Mouse (Mus musculus): ENCODE measurements at regions not wholly inside any gene's neighbourhood (a gene's known extent, or its start where the extent isn't known, plus 50 kb on each side); places are given as distances from the start of the nearest gene placed in this dataset.

DNA sequence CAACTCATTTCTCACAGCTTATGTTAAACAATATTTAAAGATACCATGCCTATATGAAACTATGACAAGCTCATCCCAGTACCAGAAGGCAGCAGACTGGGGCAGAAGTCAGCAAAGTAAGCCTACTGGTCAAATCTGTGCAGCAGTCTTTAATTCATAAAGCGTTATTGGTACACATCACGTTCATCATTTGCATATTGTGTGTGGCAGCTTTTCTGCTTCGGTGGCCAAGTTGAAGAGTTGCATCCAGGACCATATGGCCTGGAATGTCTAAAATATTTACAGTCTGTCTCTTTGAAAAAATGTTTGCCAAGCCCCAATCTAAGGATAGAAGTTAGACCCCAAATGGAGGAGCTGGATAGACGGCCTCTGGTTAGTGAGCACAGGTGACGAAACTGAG lies 97.2 kb downstream of the 4933415F23Rik start:
- H3K27ac ChIP-seq (ENCODE audit: control insufficient read depth, low read depth, low read length), result no peak overlapping the region
- H3K79me2 ChIP-seq (ENCODE audit: control insufficient read depth, insufficient read depth, low read length, poor library complexity), result no peaks in the 10 kb centered on the region
- H3K9ac ChIP-seq (ENCODE audit: control insufficient read depth, low read depth, low read length, poor library complexity, severe bottlenecking), result no peak overlapping the region
- no peaks in the 10 kb centered on the region for H3K36me3 ChIP-seq (ENCODE audit: control insufficient read depth in 1 of 2, insufficient read depth in 2 of 2, low read length in 2 of 2)
- TF ChIP-seq GATA1 (IDR thresholded peaks at IDR 0.05; ENCODE audit: low read depth, low read length) (no peak), ELF1 (IDR thresholded peaks at IDR 0.05; ENCODE audit: low read depth, low read length) (no peak), USF1 (IDR thresholded peaks at IDR 0.05; ENCODE audit: low read depth, low read length) (no peak), CHD2 (IDR thresholded peaks at IDR 0.05; ENCODE audit: low read length) (no peak)
- H3K4me3 ChIP-seq (ENCODE audit: control insufficient read depth in 1 of 2, insufficient read depth in 1 of 2, low read depth in 2 of 2, low read length in 2 of 2), result no peak overlapping the region
- H3K9me3 ChIP-seq (replicated peaks; ENCODE audit: insufficient read depth, low read length), result no peaks in the 10 kb centered on the region
- H3K27me3 ChIP-seq (ENCODE audit: control insufficient read depth in 1 of 2, insufficient read depth in 2 of 2, low read length in 2 of 2), result no peaks in the 10 kb centered on the region
- H3K4me1 ChIP-seq (ENCODE audit: control insufficient read depth in 1 of 2, insufficient read depth in 2 of 2, low read length in 2 of 2), result no peaks in the 10 kb centered on the region
- DNase-seq (ENCODE audit: low read depth, low spot score), result no peak

DNA sequence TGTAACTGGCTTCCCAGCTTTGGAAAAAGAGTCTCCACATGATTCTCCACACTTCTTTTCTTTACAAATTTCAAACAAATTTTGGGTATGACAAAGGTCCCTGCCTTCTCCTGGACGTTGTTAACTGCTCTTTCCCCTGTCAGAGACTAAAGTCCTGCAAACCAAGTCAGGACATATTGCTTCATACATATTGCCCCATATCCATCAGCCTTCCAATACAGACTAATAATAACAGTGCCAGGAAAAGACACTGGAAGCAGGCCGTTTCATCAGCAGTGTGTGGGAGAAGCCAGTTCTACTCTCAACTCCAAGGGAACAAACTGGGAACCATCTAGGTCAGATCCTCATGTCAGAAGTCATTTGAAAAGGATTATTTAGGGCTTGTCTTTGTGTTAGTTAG lies 105.4 kb downstream of the 4933415F23Rik start:
- H3K27ac ChIP-seq (ENCODE audit: control insufficient read depth, low read depth, low read length), result no peak overlapping the region
- DNase-seq (ENCODE audit: low read depth, low spot score), result no peak
- H3K9me3 ChIP-seq (replicated peaks; ENCODE audit: insufficient read depth, low read length), result no peaks in the 10 kb centered on the region
- TF ChIP-seq UBTF (IDR thresholded peaks at IDR 0.05; ENCODE audit: borderline replicate concordance, insufficient read depth, low read depth, low read length) (no peak), GATA1 (IDR thresholded peaks at IDR 0.05; ENCODE audit: low read depth, low read length) (no peak), MEF2A (IDR thresholded peaks at IDR 0.05; ENCODE audit: extremely low read depth, insufficient replicate concordance, low read depth, low read length, poor library complexity, severe bottlenecking) (no peak), POLR2AphosphoS5 (IDR thresholded peaks at IDR 0.05; ENCODE audit: borderline replicate concordance, low read depth, low read length) (no peak), RCOR1 (IDR thresholded peaks at IDR 0.05; ENCODE audit: low read depth, low read length) (no peak)
- no peak overlapping the region for H3K9ac ChIP-seq (ENCODE audit: control insufficient read depth, low read depth, low read length, poor library complexity, severe bottlenecking)
- no peaks in the 10 kb centered on the region for H3K27me3 ChIP-seq (ENCODE audit: control insufficient read depth in 1 of 2, insufficient read depth in 2 of 2, low read length in 2 of 2)
- H3K79me2 ChIP-seq (ENCODE audit: control insufficient read depth, insufficient read depth, low read length, poor library complexity), result no peaks in the 10 kb centered on the region
- no peaks in the 10 kb centered on the region for H3K36me3 ChIP-seq (ENCODE audit: control insufficient read depth in 1 of 2, insufficient read depth in 2 of 2, low read length in 2 of 2)
- H3K4me3 ChIP-seq (ENCODE audit: control insufficient read depth in 1 of 2, insufficient read depth in 1 of 2, low read depth in 2 of 2, low read length in 2 of 2), result no peak overlapping the region
- no peaks in the 10 kb centered on the region for H3K4me1 ChIP-seq (ENCODE audit: control insufficient read depth in 1 of 2, insufficient read depth in 2 of 2, low read length in 2 of 2)

GRCm38 (mm10) chr1:22989521-22990221 lies 112.4 kb downstream of the 4933415F23Rik start:
- H3K4me3 ChIP-seq (ENCODE audit: control insufficient read depth in 1 of 2, insufficient read depth in 1 of 2, low read depth in 2 of 2, low read length in 2 of 2), result no peak overlapping the region
- no peak overlapping the region for H3K9ac ChIP-seq (ENCODE audit: control insufficient read depth, low read depth, low read length, poor library complexity, severe bottlenecking)
- no peaks in the 10 kb centered on the region for H3K27me3 ChIP-seq (ENCODE audit: control insufficient read depth in 1 of 2, insufficient read depth in 2 of 2, low read length in 2 of 2)
- H3K79me2 ChIP-seq (ENCODE audit: control insufficient read depth, insufficient read depth, low read length, poor library complexity), result no peaks in the 10 kb centered on the region
- no peaks in the 10 kb centered on the region for H3K4me1 ChIP-seq (ENCODE audit: control insufficient read depth in 1 of 2, insufficient read depth in 2 of 2, low read length in 2 of 2)
- H3K36me3 ChIP-seq (ENCODE audit: control insufficient read depth in 1 of 2, insufficient read depth in 2 of 2, low read length in 2 of 2), result no peaks in the 10 kb centered on the region
- H3K27ac ChIP-seq (ENCODE audit: control insufficient read depth, low read depth, low read length), result no peak overlapping the region
- no peak for DNase-seq (ENCODE audit: low read depth, low spot score)
- no peaks in the 10 kb centered on the region for H3K9me3 ChIP-seq (replicated peaks; ENCODE audit: insufficient read depth, low read length)
- TF ChIP-seq E2F4 (IDR thresholded peaks at IDR 0.05; ENCODE audit: borderline replicate concordance, low read depth, low read length), result no peak
- no peak for TF ChIP-seq SMC3 (IDR thresholded peaks at IDR 0.05; ENCODE audit: low read depth, low read length)
- TF ChIP-seq NELFE (IDR thresholded peaks at IDR 0.05; ENCODE audit: low read depth, low read length), result no peak
- TF ChIP-seq MYB (IDR thresholded peaks at IDR 0.05; ENCODE audit: low read depth, low read length), result no peak
- no peak for TF ChIP-seq CHD1 (IDR thresholded peaks at IDR 0.05; ENCODE audit: low read depth, low read length)
- no peak for TF ChIP-seq GABPA (IDR thresholded peaks at IDR 0.05; ENCODE audit: low read depth, low read length)
- no peak for TF ChIP-seq HCFC1 (IDR thresholded peaks at IDR 0.05; ENCODE audit: low read depth, low read length)
- no peak for TF ChIP-seq RCOR1 (IDR thresholded peaks at IDR 0.05; ENCODE audit: low read depth, low read length)

Data from MEL (cell line).